Comparison of ENCODE assay signal across 8 mouse cellular contexts in genomic region chr5:140750925-140751324, GRCm38 (mm10). TPM values are rescaled to one million over a fixed set of nuclear protein-coding genes. Genes with fewer than 3 reads are reported as not detected.
DNase-seq lines count a peak whose midpoint lies in the region; ATAC-seq and TF ChIP-seq lines count a peak whose summit lies in the region.

No protein-coding gene starts in this region.

- TF ChIP-seq CTCF in lung, embryonic 14.5 days (IDR thresholded peaks at IDR 0.05; ENCODE audit: low read depth), result peak; percentile 67

- H3K4me1 ChIP-seq in kidney, embryonic 15.5 days, result peaks cover 13% of the 10 kb centered on the region
- no peaks in the 10 kb centered on the region for H3K4me1 ChIP-seq in lung, embryonic 14.5 days (ENCODE audit: insufficient read depth)
- peaks cover 13% of the 10 kb centered on the region for H3K4me1 ChIP-seq in neural tube, embryonic 15.5 days

- ATAC-seq in kidney, embryonic 15.5 days (replicated peaks; ENCODE audit: low FRiP score), result no peak
- ATAC-seq in lung, embryonic 14.5 days (ENCODE audit: insufficient read depth), result no peak
- ATAC-seq in neural tube, embryonic 15.5 days (ENCODE audit: low FRiP score), result no peak

- 3% methylated on average over 1 of the region's 2 CpGs for WGBS in kidney, embryonic 15.5 days
- WGBS in lung, embryonic 14.5 days, result 0% methylated on average over 1 of the region's 2 CpGs
- WGBS in neural tube, embryonic 15.5 days, result 0% methylated on average over 1 of the region's 2 CpGs

- H3K27me3 ChIP-seq in kidney, embryonic 15.5 days, result no peaks in the 10 kb centered on the region
- H3K27me3 ChIP-seq in lung, embryonic 14.5 days (ENCODE audit: insufficient read depth, low read length), result no peaks in the 10 kb centered on the region
- no peaks in the 10 kb centered on the region for H3K27me3 ChIP-seq in neural tube, embryonic 15.5 days (replicated peaks)

- H3K27ac ChIP-seq in kidney, embryonic 15.5 days, result no peak overlapping the region
- no peak overlapping the region for H3K27ac ChIP-seq in lung, embryonic 14.5 days (ENCODE audit: low read depth)
- no peak overlapping the region for H3K27ac ChIP-seq in neural tube, embryonic 15.5 days (replicated peaks)

- H3K36me3 ChIP-seq in kidney, embryonic 15.5 days, result 0 out of 2 replicates have a peak, but pooled peaks cover 4% of the 10 kb centered on the region
- H3K36me3 ChIP-seq in lung, embryonic 14.5 days (ENCODE audit: insufficient read depth), result no peaks in the 10 kb centered on the region
- H3K36me3 ChIP-seq in neural tube, embryonic 15.5 days, result peaks cover 10% of the 10 kb centered on the region; the same call in 1 of the 2 replicates

- peak; percentile 64 for DNase-seq in adrenal gland, postnatal 10 days
- no peak for DNase-seq in adrenal gland, postnatal 25 days
- peak; percentile 67 for DNase-seq in kidney, postnatal 10 days
- peak; percentile 46 for DNase-seq in CD4-positive helper T cell, adult 2 months (ENCODE audit: low read depth, low spot score)
- peak; percentile 55 for DNase-seq in lung, embryonic 14.5 days
- DNase-seq in urinary bladder, adult 2 months (ENCODE audit: low spot score), result no peak

- H3K4me3 ChIP-seq in kidney, embryonic 15.5 days (replicated peaks), result no peak overlapping the region
- no peak overlapping the region for H3K4me3 ChIP-seq in lung, embryonic 14.5 days (ENCODE audit: low read depth, low read length)
- no peak overlapping the region for H3K4me3 ChIP-seq in neural tube, embryonic 15.5 days (replicated peaks)

- H3K9ac ChIP-seq in kidney, embryonic 15.5 days, result no peak overlapping the region
- no peak overlapping the region for H3K9ac ChIP-seq in lung, embryonic 14.5 days
- H3K9ac ChIP-seq in neural tube, embryonic 15.5 days (replicated peaks), result no peak overlapping the region

- no peaks in the 10 kb centered on the region for H3K9me3 ChIP-seq in kidney, embryonic 15.5 days (replicated peaks)
- no peaks in the 10 kb centered on the region for H3K9me3 ChIP-seq in lung, embryonic 14.5 days (ENCODE audit: low read depth, low read length)
- no peaks in the 10 kb centered on the region; the same call in 1 of the 2 replicates for H3K9me3 ChIP-seq in neural tube, embryonic 15.5 days (replicated peaks)

- H3K4me2 ChIP-seq in kidney, embryonic 15.5 days, result no peak overlapping the region
- no peak overlapping the region for H3K4me2 ChIP-seq in lung, embryonic 14.5 days
- no peak overlapping the region for H3K4me2 ChIP-seq in neural tube, embryonic 15.5 days

RNA-seq across cellular contexts. Expression of gene Amz1, which starts 27.0 kb away (rescaled TPM):
- total RNA-seq in adrenal gland, postnatal 10 days (2021), result 1 to 10 TPM in 1 of 2 experiments, under 1 TPM in 1; 0.54 to 1.5 TPM
- 0.29 and 1.0 TPM in 2 replicates for total RNA-seq in adrenal gland, postnatal 25 days (2021)
- polyA plus RNA-seq in kidney, embryonic 15.5 days (2015; fragmentation: Nextera tagmentation; extraction: Ambion mirVana), result 2.1 TPM in 2 replicates
- polyA plus RNA-seq in lung, embryonic 14.5 days (2014; fragmentation: Nextera tagmentation; extraction: Ambion mirVana), result 0.99 and 1.1 TPM in 2 replicates
- polyA plus RNA-seq in neural tube, embryonic 15.5 days (2015; fragmentation: Nextera tagmentation; extraction: Ambion mirVana), result 3.5 and 3.8 TPM in 2 replicates
- polyA plus RNA-seq in urinary bladder, adult 2 months (2012; rRNA removed), result 1.2 TPM in 2 replicates

RNA-seq across cellular contexts. Expression of gene Brat1, which starts 46.1 kb away (rescaled TPM):
- 10 to 100 TPM; 15.4 to 17.0 TPM for total RNA-seq in adrenal gland, postnatal 10 days (2021)
- total RNA-seq in adrenal gland, postnatal 25 days (2021), result 24.7 and 29.4 TPM in 2 replicates
- 21.5 and 25.0 TPM in 2 replicates for polyA plus RNA-seq in kidney, embryonic 15.5 days (2015; fragmentation: Nextera tagmentation; extraction: Ambion mirVana)
- 19.8 and 21.2 TPM in 2 replicates for polyA plus RNA-seq in lung, embryonic 14.5 days (2014; fragmentation: Nextera tagmentation; extraction: Ambion mirVana)
- 25.9 and 26.9 TPM in 2 replicates for polyA plus RNA-seq in neural tube, embryonic 15.5 days (2015; fragmentation: Nextera tagmentation; extraction: Ambion mirVana)
- 14.5 and 14.8 TPM in 2 replicates for polyA plus RNA-seq in urinary bladder, adult 2 months (2012; rRNA removed)

RNA-seq across cellular contexts. Expression of gene Iqce, which starts 48.7 kb away (rescaled TPM):
- total RNA-seq in adrenal gland, postnatal 10 days (2021), result 10 to 100 TPM; 18.9 to 23.6 TPM
- total RNA-seq in adrenal gland, postnatal 25 days (2021), result 21.9 and 36.2 TPM in 2 replicates
- polyA plus RNA-seq in kidney, embryonic 15.5 days (2015; fragmentation: Nextera tagmentation; extraction: Ambion mirVana), result 25.7 and 29.3 TPM in 2 replicates
- 21.1 and 25.5 TPM in 2 replicates for polyA plus RNA-seq in lung, embryonic 14.5 days (2014; fragmentation: Nextera tagmentation; extraction: Ambion mirVana)
- 25.5 and 26.2 TPM in 2 replicates for polyA plus RNA-seq in neural tube, embryonic 15.5 days (2015; fragmentation: Nextera tagmentation; extraction: Ambion mirVana)
- polyA plus RNA-seq in urinary bladder, adult 2 months (2012; rRNA removed), result 21.0 and 24.3 TPM in 2 replicates

Comparison
In these comparisons a context has a peak if more than half of its experiments do, and no peak if none do; other contexts are left out.
1. DNase-seq: peak in adrenal gland, postnatal 10 days (single experiment), kidney, postnatal 10 days (single experiment), CD4-positive helper T cell, adult 2 months (single experiment) and lung, embryonic 14.5 days (single experiment); none in adrenal gland, postnatal 25 days (single experiment) and urinary bladder, adult 2 months (single experiment).